Comparison of ENCODE assay signal across 18 mouse cellular contexts in the genomic region with DNA sequence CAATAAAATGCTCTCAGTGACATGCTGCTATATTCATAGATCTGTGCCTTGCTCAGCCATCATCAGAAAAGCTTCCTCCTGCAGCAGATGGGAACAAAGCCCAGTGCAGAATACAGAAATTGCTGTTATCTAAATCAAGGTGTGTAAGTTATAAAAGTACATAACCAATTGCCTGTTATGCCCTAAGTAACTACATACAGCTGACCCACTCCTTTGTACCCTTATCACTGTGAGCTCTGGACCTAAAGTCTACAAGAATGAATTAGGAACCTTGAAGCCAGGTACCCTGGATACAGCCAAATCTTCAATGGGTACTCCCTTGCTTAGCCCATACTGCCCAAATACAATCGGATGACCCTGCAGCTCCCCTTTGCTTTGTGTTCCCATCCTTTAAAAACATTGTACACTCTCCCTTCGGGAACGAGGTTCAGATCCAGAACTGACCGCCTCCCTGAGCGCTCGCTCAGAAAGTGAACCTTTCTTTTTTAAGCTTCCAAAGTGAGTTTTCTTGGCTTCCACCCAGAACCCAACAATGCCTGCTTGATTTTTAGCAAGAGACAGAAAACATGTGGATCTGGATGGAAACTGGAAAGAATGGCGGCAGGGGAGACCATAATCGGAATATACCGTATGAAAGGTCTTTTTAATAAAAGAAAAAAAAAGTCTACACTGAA. TPM values are rescaled to one million over a fixed set of nuclear protein-coding genes. Genes with fewer than 3 reads are reported as not detected.
DNase-seq lines count a peak whose midpoint lies in the region; ATAC-seq and TF ChIP-seq lines count a peak whose summit lies in the region.
"Had no signal": no experiment of that assay in that cellular context is flagged by ENCODE, and none has a peak within 500 bp of the region (broad histone marks: within the 10 kb centered on the region; RNA-seq: fewer than 3 reads in every experiment).

No protein-coding gene starts in this region.

- TF ChIP-seq CTCF in kidney, postnatal 0 days (IDR thresholded peaks at IDR 0.05; ENCODE audit: low read depth) = no peak
- TF ChIP-seq CTCF in stomach, postnatal 0 days (IDR thresholded peaks at IDR 0.05; ENCODE audit: low read depth) = no peak

- no peak overlapping the region for H3K9ac ChIP-seq in heart, embryonic 11.5 days (ENCODE audit: low read depth, low read length)
- no peak overlapping the region for H3K9ac ChIP-seq in kidney, postnatal 0 days (ENCODE audit: low read depth, low read length)
- no peak overlapping the region for H3K9ac ChIP-seq in stomach, embryonic 16.5 days (ENCODE audit: low read length)
- no peak overlapping the region for H3K9ac ChIP-seq in stomach, postnatal 0 days (ENCODE audit: low read length)
- H3K9ac ChIP-seq: embryonic facial prominence, embryonic 13.5 days; forebrain, embryonic 12.5 days; forebrain, postnatal 0 days; heart, embryonic 13.5 days had no signal

- no peaks in the 10 kb centered on the region for H3K9me3 ChIP-seq in heart, embryonic 11.5 days (replicated peaks; ENCODE audit: control insufficient read depth, low read length)
- H3K9me3 ChIP-seq in kidney, postnatal 0 days (replicated peaks; ENCODE audit: low read length) = no peaks in the 10 kb centered on the region
- no peaks in the 10 kb centered on the region for H3K9me3 ChIP-seq in stomach, embryonic 16.5 days (replicated peaks; ENCODE audit: control insufficient read depth, low read length)
- no peaks in the 10 kb centered on the region for H3K9me3 ChIP-seq in stomach, postnatal 0 days (ENCODE audit: control insufficient read depth, low read length)
- H3K9me3 ChIP-seq: embryonic facial prominence, embryonic 13.5 days; forebrain, embryonic 12.5 days; heart, embryonic 13.5 days had no signal

- H3K27ac ChIP-seq in heart, embryonic 11.5 days (ENCODE audit: low read depth, low read length) = no peak overlapping the region
- no peak overlapping the region for H3K27ac ChIP-seq in kidney, postnatal 0 days
- no peak overlapping the region for H3K27ac ChIP-seq in stomach, embryonic 16.5 days (ENCODE audit: low read length)
- H3K27ac ChIP-seq in stomach, postnatal 0 days (replicated peaks) = no peak overlapping the region
- H3K27ac ChIP-seq: embryonic facial prominence, embryonic 13.5 days; forebrain, embryonic 12.5 days; heart, embryonic 13.5 days had no signal

- H3K4me1 ChIP-seq in heart, embryonic 11.5 days (ENCODE audit: control insufficient read depth, insufficient read depth, low read length) = no peaks in the 10 kb centered on the region
- H3K4me1 ChIP-seq in kidney, postnatal 0 days (replicated peaks; ENCODE audit: insufficient read depth, low read length) = no peaks in the 10 kb centered on the region
- H3K4me1 ChIP-seq in stomach, embryonic 16.5 days (ENCODE audit: control insufficient read depth, insufficient read depth, low read length) = no peaks in the 10 kb centered on the region
- H3K4me1 ChIP-seq in stomach, postnatal 0 days (replicated peaks; ENCODE audit: control insufficient read depth, insufficient read depth) = no peaks in the 10 kb centered on the region

- WGBS in heart, embryonic 11.5 days (ENCODE audit: insufficient replicate concordance) = 92% methylated on average over 9 of the region's 9 CpGs
- WGBS in kidney, postnatal 0 days = 80% methylated on average over 9 of the region's 9 CpGs
- WGBS in stomach, embryonic 16.5 days = 83% methylated on average over 9 of the region's 9 CpGs
- 77% methylated on average over 9 of the region's 9 CpGs for whole genome bisulfite sequencing in stomach, postnatal 0 days

- no peak overlapping the region for H3K4me3 ChIP-seq in heart, embryonic 11.5 days (ENCODE audit: low read depth, low read length)
- H3K4me3 ChIP-seq in kidney, postnatal 0 days (replicated peaks; ENCODE audit: low read depth, low read length) = no peak overlapping the region
- no peak overlapping the region for H3K4me3 ChIP-seq in stomach, embryonic 16.5 days (replicated peaks; ENCODE audit: low read length)
- H3K4me3 ChIP-seq in stomach, postnatal 0 days (ENCODE audit: low read depth, low read length) = no peak overlapping the region
- H3K4me3 ChIP-seq: embryonic facial prominence, embryonic 13.5 days; forebrain, embryonic 12.5 days; heart, embryonic 13.5 days had no signal

- H3K36me3 ChIP-seq in heart, embryonic 11.5 days (ENCODE audit: control insufficient read depth, insufficient read depth, low read length) = peaks cover 5% of the 10 kb centered on the region; the same call in 1 of the 2 replicates
- H3K36me3 ChIP-seq in kidney, postnatal 0 days (ENCODE audit: insufficient read depth, low read length) = 0 out of 2 replicates have a peak, but pooled peaks cover 9% of the 10 kb centered on the region
- H3K36me3 ChIP-seq in stomach, embryonic 16.5 days (ENCODE audit: control insufficient read depth, insufficient read depth, low read length) = no peaks in the 10 kb centered on the region
- no peaks in the 10 kb centered on the region for H3K36me3 ChIP-seq in stomach, postnatal 0 days (ENCODE audit: control insufficient read depth, insufficient read depth, low read length)

- no peaks in the 10 kb centered on the region for H3K27me3 ChIP-seq in heart, embryonic 11.5 days (ENCODE audit: control insufficient read depth, insufficient read depth, low read length)
- no peaks in the 10 kb centered on the region for H3K27me3 ChIP-seq in kidney, postnatal 0 days (ENCODE audit: insufficient read depth, low read length)
- no peaks in the 10 kb centered on the region for H3K27me3 ChIP-seq in stomach, embryonic 16.5 days (ENCODE audit: control insufficient read depth, insufficient read depth, low read length)
- no peaks in the 10 kb centered on the region for H3K27me3 ChIP-seq in stomach, postnatal 0 days (ENCODE audit: control insufficient read depth, insufficient read depth, low read length)
- H3K27me3 ChIP-seq: embryonic facial prominence, embryonic 13.5 days; forebrain, embryonic 12.5 days; heart, embryonic 13.5 days had no signal

- peak; percentile 58 for DNase-seq in heart, adult 11 months
- DNase-seq in kidney, postnatal 0 days (ENCODE audit: low spot score) = no peak
- DNase-seq in kidney, adult 18-20 months = no peak
- no peak for DNase-seq in stomach, postnatal 0 days (ENCODE audit: low spot score)
- no peak for DNase-seq in natural killer cell, adult 2 months (ENCODE audit: low spot score in 2 of 2)
- DNase-seq: adrenal gland, postnatal 10 days; cerebellum, adult 11 months; cerebellum, adult 9-10 months; cerebellum, postnatal 36 days; forebrain, postnatal 0 days; gastrocnemius, postnatal 14 days; heart, postnatal 36 days had no signal

- no peak overlapping the region for H3K4me2 ChIP-seq in heart, embryonic 11.5 days
- H3K4me2 ChIP-seq in kidney, postnatal 0 days (ENCODE audit: low read length) = 0 out of 2 replicates have a peak overlapping the region, but pooled peaks have one; percentile 27
- H3K4me2 ChIP-seq in stomach, embryonic 16.5 days (ENCODE audit: low read depth, low read length) = no peak overlapping the region
- no peak overlapping the region for H3K4me2 ChIP-seq in stomach, postnatal 0 days (replicated peaks; ENCODE audit: low read depth)
- H3K4me2 ChIP-seq: embryonic facial prominence, embryonic 13.5 days; forebrain, embryonic 12.5 days; heart, embryonic 13.5 days had no signal

- no peak for TF ChIP-seq EP300 in stomach, postnatal 0 days (optimal IDR thresholded peaks at IDR 0.05)

- ATAC-seq in heart, embryonic 11.5 days (replicated peaks; ENCODE audit: insufficient number of reproducible peaks, low FRiP score, low TSS enrichment) = no peak
- ATAC-seq in kidney, postnatal 0 days (replicated peaks; ENCODE audit: low FRiP score, low read depth) = no peak
- 0 out of 2 replicates have a peak, but pooled peaks have one; percentile 21 for ATAC-seq in stomach, embryonic 16.5 days (ENCODE audit: insufficient read depth, low FRiP score)
- ATAC-seq in stomach, postnatal 0 days (ENCODE audit: low FRiP score, low TSS enrichment) = no peak
- ATAC-seq: forebrain, postnatal 0 days had no signal

RNA-seq across cellular contexts. Expression of a gene that starts 3.2 kb away (rescaled TPM):
- polyA plus RNA-seq in heart, embryonic 11.5 days (2014; fragmentation: Nextera tagmentation; extraction: Ambion mirVana) = 0.53 and 0.55 TPM in 2 replicates
- 0.43 and 0.49 TPM in 2 replicates for polyA plus RNA-seq in kidney, postnatal 0 days (2015; fragmentation: Nextera tagmentation; extraction: Ambion mirVana)
- 0.13 and 0.21 TPM in 2 replicates for polyA plus RNA-seq in stomach, embryonic 16.5 days (2015; fragmentation: Nextera tagmentation; extraction: Ambion mirVana)
- 0.12 and 0.13 TPM in 2 replicates for polyA plus RNA-seq in stomach, postnatal 0 days (2015; fragmentation: Nextera tagmentation; extraction: Ambion mirVana)
- polyA plus RNA-seq: heart, postnatal 0 days had no signal

RNA-seq across cellular contexts. Expression of a gene that starts 46.2 kb away (rescaled TPM):
- 20.3 and 21.0 TPM in 2 replicates for polyA plus RNA-seq in heart, embryonic 11.5 days (2014; fragmentation: Nextera tagmentation; extraction: Ambion mirVana)
- polyA plus RNA-seq in kidney, postnatal 0 days (2015; fragmentation: Nextera tagmentation; extraction: Ambion mirVana) = 39.9 and 42.9 TPM in 2 replicates
- polyA plus RNA-seq in stomach, embryonic 16.5 days (2015; fragmentation: Nextera tagmentation; extraction: Ambion mirVana) = 28.6 and 29.8 TPM in 2 replicates
- polyA plus RNA-seq in stomach, postnatal 0 days (2015; fragmentation: Nextera tagmentation; extraction: Ambion mirVana) = 16.4 and 18.3 TPM in 2 replicates
